Mouse (Mus musculus) brain, embryonic 14.5 days (tissue): ENCODE data around the gene Armc3.

Source experiments
- CTCF ChIP-seq: fragments of 200-500 bp; IDR thresholded peaks from 2 replicates; pipeline ENCODE4 v1.5.1; 2012; ENCODE audit warnings: inconsistent platforms, mild to moderate bottlenecking, moderate library complexity, borderline replicate concordance; ENCODE audit not compliant: insufficient read depth, insufficient read length; ENCODE audit errors: extremely low read depth
- POLR2A ChIP-seq: fragments of 200-500 bp; IDR thresholded peaks from 2 replicates; pipeline ENCODE4 v1.6.1; 2012; ENCODE audit warnings: mild to moderate bottlenecking, inconsistent platforms, borderline replicate concordance; ENCODE audit not compliant: poor library complexity, insufficient read depth, insufficient read length, severe bottlenecking; ENCODE audit errors: extremely low read depth

DNA sequence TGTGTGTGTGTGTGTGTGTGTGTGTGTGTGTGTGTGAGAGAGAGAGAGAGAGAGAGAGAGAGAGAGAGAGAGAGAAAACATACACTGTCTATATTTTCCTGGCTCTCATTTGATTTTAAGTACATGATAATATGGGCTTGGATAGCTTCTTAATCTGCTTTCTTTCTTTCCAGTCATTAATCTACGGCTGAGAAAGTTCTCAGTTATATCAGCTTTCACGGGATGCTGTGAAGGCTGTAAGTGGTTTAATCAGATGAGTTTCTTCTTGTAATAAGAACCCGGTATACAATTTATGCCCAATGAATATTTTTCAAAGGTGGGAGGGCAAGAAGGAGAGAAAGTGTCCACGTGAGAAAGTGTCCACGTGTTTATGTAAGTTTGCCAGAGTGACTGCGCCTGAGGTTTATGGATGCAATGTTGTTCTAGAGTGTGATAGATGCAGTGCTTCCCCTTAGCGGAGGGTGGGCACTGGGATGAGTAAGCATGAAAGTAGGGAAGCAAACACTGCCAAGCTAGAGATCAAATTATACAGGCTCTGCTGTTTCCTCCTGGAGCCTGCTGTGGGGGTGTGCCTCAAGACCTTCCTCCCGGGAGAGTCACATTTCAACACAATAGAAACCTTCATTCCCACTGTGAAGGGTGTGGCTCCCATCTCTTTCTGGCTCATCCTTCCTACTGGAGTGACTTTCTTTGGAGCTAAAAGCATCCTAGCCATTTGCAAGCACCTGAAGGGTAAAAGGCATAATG lies 38.6 kb upstream of the Armc3 start:
- TF ChIP-seq POLR2A (no peak), CTCF (no peak)
